Mouse (Mus musculus) ES-Bruce4 (cell line): Measurements from ENCODE around the gene Foxp1. TPM values are rescaled to one million over a fixed set of nuclear protein-coding genes. Genes with fewer than 3 reads are reported as not detected.

Experiments used
- H3K27ac ChIP-seq: 2 replicates; pipeline ENCODE4 v1.5.1; 2012; ENCODE audit warnings: low read length, inconsistent platforms; ENCODE audit not compliant: insufficient read depth
- H3K27me3 ChIP-seq: 2 replicates; pipeline ENCODE4 v1.6.1; 2012; ENCODE audit warnings: mild to moderate bottlenecking, low read length, inconsistent platforms; ENCODE audit not compliant: control insufficient read depth, poor library complexity, insufficient read depth, severe bottlenecking
- H3K36me3 ChIP-seq: 2 replicates; pipeline ENCODE4 v1.6.1; 2012; ENCODE audit warnings: inconsistent platforms, mild to moderate bottlenecking, low read length, moderate library complexity; ENCODE audit not compliant: control insufficient read depth, poor library complexity, insufficient read depth, severe bottlenecking
- H3K4me1 ChIP-seq: one replicate; pipeline ENCODE4 v1.8.1; 2011; ENCODE audit warnings: low read length; ENCODE audit not compliant: control insufficient read depth, insufficient read depth
- H3K4me3 ChIP-seq: 2 replicates; pipeline ENCODE4 v1.5.1; 2011; ENCODE audit warnings: low read depth, mild to moderate bottlenecking, low read length
- H3K9ac ChIP-seq: 2 replicates; pipeline ENCODE4 v1.6.1; 2012; ENCODE audit warnings: low read depth, mild to moderate bottlenecking, inconsistent platforms; ENCODE audit not compliant: poor library complexity, severe bottlenecking
- H3K9me3 ChIP-seq: replicated peaks from 2 replicates; pipeline ENCODE4 v1.6.1; 2012; ENCODE audit warnings: mild to moderate bottlenecking, low read length, inconsistent platforms; ENCODE audit not compliant: control insufficient read depth, poor library complexity, insufficient read depth, severe bottlenecking
- CTCF ChIP-seq: IDR thresholded peaks from one replicate; pipeline ENCODE4 v1.8.1; 2011; ENCODE audit warnings: low read depth, low read length
- EP300 ChIP-seq: IDR thresholded peaks from 2 replicates; pipeline ENCODE4 v1.6.1; 2011; ENCODE audit warnings: low read depth, low read length; ENCODE audit not compliant: insufficient read depth
- POLR2A ChIP-seq: IDR thresholded peaks from one replicate; pipeline ENCODE4 v1.8.1; 2011; ENCODE audit warnings: low read length; ENCODE audit not compliant: insufficient read depth
- polyA plus RNA-seq: library from polyadenylated mRNA; stranded (reverse); fragments of >200 nt; gene quantifications from 2 replicates; pipeline ENCODE4 v1.2.4, GENCODE M21; 2011; ENCODE audit warnings: low read depth; ENCODE audit not compliant: missing spikeins, insufficient read depth, insufficient read length

Gene Foxp1
- polyA plus RNA-seq, 1 experiment: 33.5 TPM

DNA sequence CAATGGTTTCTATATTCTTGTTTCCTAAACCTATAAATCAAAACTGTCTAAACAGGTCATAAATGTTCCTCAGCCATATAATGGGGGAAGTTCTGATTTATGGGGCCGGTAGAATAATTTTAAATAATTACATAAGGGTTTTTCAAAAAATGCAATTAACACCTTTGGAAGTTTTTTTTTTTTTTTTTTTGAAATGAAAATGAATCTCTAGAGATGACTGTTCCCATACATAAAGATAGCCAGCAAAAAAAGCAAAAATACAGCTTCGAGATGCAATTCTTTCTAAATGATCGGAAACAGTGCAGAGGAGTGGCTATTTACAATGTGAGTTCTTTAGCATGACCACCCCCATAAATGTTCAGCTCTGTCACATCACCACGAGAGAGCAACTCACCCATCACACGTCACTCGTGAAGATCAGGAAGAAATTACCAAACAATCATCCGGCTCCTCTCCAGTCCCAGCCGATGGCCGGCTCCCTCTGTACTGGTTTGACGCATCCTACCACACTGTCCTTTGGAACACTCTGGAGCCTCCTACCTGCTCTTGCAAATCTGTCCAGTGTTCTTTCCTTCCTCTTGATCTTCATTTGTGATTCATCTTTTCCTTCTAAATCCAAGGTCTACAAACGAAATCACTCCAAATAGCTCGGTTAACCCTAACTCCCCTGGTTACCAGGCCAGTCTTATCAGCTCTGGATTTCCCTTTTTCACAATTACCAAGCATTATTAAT, 478.4 kb downstream of the Foxp1 start:
- Histone ChIP-seq H3K9me3 (no peaks in the 10 kb centered on the region), H3K36me3 (no peaks in the 10 kb centered on the region), H3K4me3 (no peak overlapping the region), H3K9ac (no peak overlapping the region), H3K27ac (no peak overlapping the region), H3K4me1 (no peaks in the 10 kb centered on the region), H3K27me3 (no peaks in the 10 kb centered on the region)
- TF ChIP-seq EP300 (no peak), POLR2A (no peak), CTCF (no peak)

DNA sequence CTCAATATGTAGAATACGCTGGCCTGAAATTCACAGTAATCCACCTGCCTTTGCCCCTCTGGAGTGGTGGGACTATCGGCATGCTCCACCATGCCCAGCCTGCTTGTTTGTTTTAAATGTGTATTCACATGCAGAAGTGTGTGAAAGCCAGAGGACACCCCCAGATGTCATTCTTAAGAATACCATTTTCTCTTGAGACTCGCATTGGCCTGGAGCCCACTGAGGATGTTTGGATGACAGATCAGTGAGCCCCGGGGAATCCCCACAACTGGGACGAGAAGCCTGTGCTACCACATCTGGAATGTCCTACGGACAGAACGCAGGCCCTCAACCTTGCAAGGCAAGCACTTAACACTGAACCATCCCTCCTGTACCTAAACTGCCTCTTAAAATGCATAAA, 479.3 kb downstream of the Foxp1 start:
- Histone ChIP-seq H3K27ac (no peak overlapping the region), H3K36me3 (no peaks in the 10 kb centered on the region)

DNA sequence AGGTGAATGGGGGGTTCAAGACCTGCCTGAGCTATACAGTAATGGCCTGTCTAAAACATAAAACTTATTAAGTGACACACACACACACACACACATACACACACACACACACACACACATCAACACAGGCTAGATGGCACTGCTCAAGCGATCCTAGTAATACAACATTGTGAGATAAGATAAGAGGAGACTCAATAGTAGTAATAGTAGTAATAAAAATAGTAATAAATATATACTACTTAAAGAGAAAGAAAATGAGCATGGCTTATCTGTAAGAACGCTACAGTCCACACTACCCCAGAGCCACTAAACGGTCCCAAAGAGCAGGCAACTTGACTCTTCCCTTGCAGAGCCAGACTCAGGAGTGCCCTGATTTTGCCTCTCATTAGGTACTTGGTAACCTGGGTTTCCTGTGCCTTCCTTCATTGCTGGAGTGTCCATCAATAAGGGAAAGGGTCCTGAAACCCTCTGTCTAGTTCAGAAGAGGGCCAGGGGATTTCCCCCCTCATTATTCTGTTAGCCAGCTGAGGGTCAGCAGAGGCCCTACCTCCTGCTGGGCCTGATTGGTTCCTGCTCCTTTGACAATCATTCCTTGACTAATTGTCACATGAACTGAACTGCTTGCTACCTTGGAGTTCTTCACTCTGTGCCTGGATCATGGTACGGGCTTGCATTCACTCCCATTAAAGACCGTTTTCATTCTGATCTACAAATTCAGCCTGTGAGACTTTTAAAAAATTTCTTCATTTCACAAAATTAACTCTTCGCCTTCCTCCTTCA, 480.2 kb downstream of the Foxp1 start:
- TF ChIP-seq CTCF: no peak
- no peak for TF ChIP-seq POLR2A
- TF ChIP-seq EP300: no peak
- Histone ChIP-seq H3K4me1 (no peaks in the 10 kb centered on the region), H3K4me3 (no peak overlapping the region), H3K27me3 (no peaks in the 10 kb centered on the region), H3K27ac (no peak overlapping the region), H3K36me3 (no peaks in the 10 kb centered on the region), H3K9me3 (no peaks in the 10 kb centered on the region), H3K9ac (no peak overlapping the region)

More for the DNA sequence above, 479.3 kb downstream of the Foxp1 start:
- H3K4me1 ChIP-seq: no peaks in the 10 kb centered on the region
- no peaks in the 10 kb centered on the region for H3K27me3 ChIP-seq
- no peaks in the 10 kb centered on the region for H3K9me3 ChIP-seq
- TF ChIP-seq EP300 (no peak), POLR2A (no peak), CTCF (no peak)
- no peak overlapping the region for H3K9ac ChIP-seq
- H3K4me3 ChIP-seq: no peak overlapping the region

DNA sequence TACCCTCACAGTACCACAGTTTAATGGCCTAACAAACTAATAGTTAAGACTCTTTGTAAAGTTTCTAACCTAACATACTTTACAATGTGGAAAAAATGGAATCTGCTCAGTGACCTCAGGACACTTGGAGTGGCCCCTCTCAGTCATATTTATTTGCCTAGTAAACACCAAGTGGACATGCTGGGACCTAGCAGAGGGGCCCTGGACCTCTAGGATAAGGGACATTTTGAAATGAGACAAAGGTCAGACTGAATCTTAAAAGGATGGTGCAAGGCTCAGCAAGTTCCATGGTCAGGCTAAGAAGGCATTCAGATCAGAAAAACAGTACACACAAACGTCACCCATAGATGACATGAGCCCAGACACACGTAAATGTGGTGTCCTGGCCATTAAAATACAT, 483.5 kb downstream of the Foxp1 start:
- Histone ChIP-seq H3K9me3 (no peaks in the 10 kb centered on the region), H3K27me3 (no peaks in the 10 kb centered on the region), H3K27ac (no peak overlapping the region), H3K36me3 (no peaks in the 10 kb centered on the region), H3K9ac (no peak overlapping the region), H3K4me3 (no peak overlapping the region), H3K4me1 (no peaks in the 10 kb centered on the region)
- TF ChIP-seq CTCF (no peak), POLR2A (no peak), EP300 (no peak)

DNA sequence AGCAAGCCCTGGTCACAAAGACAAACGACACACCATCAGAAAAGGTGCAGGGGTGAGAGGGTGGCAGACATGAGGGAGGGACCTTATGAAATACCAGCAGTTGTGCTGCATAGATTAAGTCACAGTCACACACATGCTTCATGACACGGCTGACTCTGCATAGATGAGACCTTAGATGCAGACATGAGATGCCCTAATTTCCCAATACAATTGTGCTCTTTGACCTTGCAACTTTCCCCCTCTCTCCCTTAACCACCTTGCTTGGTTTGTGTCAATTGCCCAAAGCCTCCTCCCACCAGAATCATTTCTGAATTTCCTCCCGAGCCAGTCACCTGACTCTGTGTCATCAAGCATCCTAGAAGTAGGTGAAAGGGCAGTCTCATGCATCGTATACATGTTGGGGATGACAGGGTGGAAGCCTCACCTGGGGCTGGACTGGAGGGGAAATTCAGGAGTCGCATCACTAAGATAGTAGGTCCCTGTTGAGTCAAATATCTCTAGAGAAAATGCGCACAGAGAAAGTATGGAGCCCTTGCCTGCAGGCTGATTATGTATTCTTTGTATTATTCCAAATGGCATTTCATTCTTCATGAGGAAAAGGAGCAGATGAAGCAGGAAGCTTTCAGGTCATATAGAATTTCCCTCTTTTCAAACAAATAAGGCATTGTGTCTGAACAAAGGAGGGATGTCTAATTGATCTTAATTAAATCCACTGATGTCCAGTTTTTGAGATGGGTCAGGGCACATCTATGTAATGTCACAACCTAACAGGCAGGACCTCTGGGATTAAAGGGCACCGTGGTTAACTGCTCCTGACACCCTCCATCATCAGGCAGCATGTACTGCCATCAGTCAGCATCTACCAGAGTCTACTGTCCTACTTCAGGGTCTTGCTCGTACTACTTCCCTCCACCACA, 486.8 kb downstream of the Foxp1 start:
- H3K9ac ChIP-seq: no peak overlapping the region
- H3K4me1 ChIP-seq: peaks cover 8% of the 10 kb centered on the region
- no peak for TF ChIP-seq CTCF
- TF ChIP-seq EP300: no peak
- no peak for TF ChIP-seq POLR2A
- no peak overlapping the region for H3K27ac ChIP-seq
- H3K4me3 ChIP-seq: no peak overlapping the region
- no peaks in the 10 kb centered on the region for H3K36me3 ChIP-seq
- no peaks in the 10 kb centered on the region for H3K9me3 ChIP-seq
- H3K27me3 ChIP-seq: no peaks in the 10 kb centered on the region
